Mouse (Mus musculus) myocyte (in vitro differentiated cells): ENCODE results near the gene Rbm33.

Experiments used
- E2F4 ChIP-seq: IDR thresholded peaks from one replicate; pipeline ENCODE4 v1.6.1; 2011; ENCODE audit warnings: mild to moderate bottlenecking, control low read depth, moderate library complexity; ENCODE audit not compliant: insufficient read depth
- MAX ChIP-seq: IDR thresholded peaks from one replicate; pipeline ENCODE4 v1.6.1; 2011; ENCODE audit warnings: low read depth, mild to moderate bottlenecking, control low read depth
- MYOD1 ChIP-seq, 3 experiments: IDR thresholded peaks; one replicate each; pipeline ENCODE4 v1.6.1; 2011; ENCODE audit warnings: control low read depth in 2 of 3, low read depth in 2 of 3, mild to moderate bottlenecking in 2 of 3, moderate library complexity in 1 of 3; ENCODE audit not compliant: insufficient read length in 2 of 3, control insufficient read depth in 1 of 3
- MYOG ChIP-seq, 3 experiments: IDR thresholded peaks; one replicate each; pipeline ENCODE4 v1.6.1; 2011; ENCODE audit warnings: control low read depth in 2 of 3, low read depth in 2 of 3, mild to moderate bottlenecking in 2 of 3; ENCODE audit not compliant: insufficient read length in 2 of 3, control insufficient read depth in 1 of 3, insufficient read depth in 1 of 3
- POLR2A ChIP-seq: IDR thresholded peaks from one replicate; pipeline ENCODE4 v1.6.1; 2011; ENCODE audit warnings: low read depth, mild to moderate bottlenecking, control low read depth, moderate library complexity; ENCODE audit not compliant: insufficient read length
- POLR2AphosphoS2 ChIP-seq: IDR thresholded peaks from one replicate; pipeline ENCODE4 v1.6.1; 2011; ENCODE audit warnings: low read depth, control low read depth; ENCODE audit not compliant: insufficient read length
- SRF ChIP-seq: IDR thresholded peaks from one replicate; pipeline ENCODE4 v1.6.1; 2011; ENCODE audit warnings: low read depth; ENCODE audit not compliant: control insufficient read depth, insufficient read length
- TCF12 ChIP-seq: IDR thresholded peaks from one replicate; pipeline ENCODE4 v1.6.1; 2011; ENCODE audit warnings: mild to moderate bottlenecking, control low read depth; ENCODE audit not compliant: poor library complexity, insufficient read depth, severe bottlenecking
- TCF3 ChIP-seq: IDR thresholded peaks from one replicate; pipeline ENCODE4 v1.6.1; 2011; ENCODE audit warnings: low read depth, control low read depth; ENCODE audit not compliant: insufficient read length
- USF1 ChIP-seq: IDR thresholded peaks from one replicate; pipeline ENCODE4 v1.6.1; 2011; ENCODE audit warnings: low read depth, mild to moderate bottlenecking, control low read depth, moderate library complexity

GRCm38 (mm10) chr5:28464361-28465098, 147.6 kb downstream of the Rbm33 start:
- TF ChIP-seq POLR2A = no peak
- no peak for TF ChIP-seq MAX
- TF ChIP-seq TCF12 = no peak
- no peak for TF ChIP-seq USF1
- no peak for TF ChIP-seq MYOG (IDR thresholded peaks at IDR 0.05; ENCODE audit: control insufficient read depth in 1 of 3, insufficient read depth in 1 of 3, insufficient read length in 2 of 3, low read depth in 2 of 3)
- TF ChIP-seq TCF3 = no peak
- no peak for TF ChIP-seq POLR2AphosphoS2
- no peak for TF ChIP-seq E2F4
- TF ChIP-seq SRF = no peak
- TF ChIP-seq MYOD1 (IDR thresholded peaks at IDR 0.05; ENCODE audit: control insufficient read depth in 1 of 3, insufficient read length in 2 of 3, low read depth in 2 of 3) = no peak
